Mouse (Mus musculus): ENCODE results near the gene Ube2g1.
A peak's percentile ranks its signal among the peaks of the same experiment; 100 is the strongest.
"Not testable (repeated sequence)": the region's sequence is repeated elsewhere in the genome, so short reads cannot be mapped to it uniquely, and the experiment has no call there.

Ube2g1 gene

DNA sequence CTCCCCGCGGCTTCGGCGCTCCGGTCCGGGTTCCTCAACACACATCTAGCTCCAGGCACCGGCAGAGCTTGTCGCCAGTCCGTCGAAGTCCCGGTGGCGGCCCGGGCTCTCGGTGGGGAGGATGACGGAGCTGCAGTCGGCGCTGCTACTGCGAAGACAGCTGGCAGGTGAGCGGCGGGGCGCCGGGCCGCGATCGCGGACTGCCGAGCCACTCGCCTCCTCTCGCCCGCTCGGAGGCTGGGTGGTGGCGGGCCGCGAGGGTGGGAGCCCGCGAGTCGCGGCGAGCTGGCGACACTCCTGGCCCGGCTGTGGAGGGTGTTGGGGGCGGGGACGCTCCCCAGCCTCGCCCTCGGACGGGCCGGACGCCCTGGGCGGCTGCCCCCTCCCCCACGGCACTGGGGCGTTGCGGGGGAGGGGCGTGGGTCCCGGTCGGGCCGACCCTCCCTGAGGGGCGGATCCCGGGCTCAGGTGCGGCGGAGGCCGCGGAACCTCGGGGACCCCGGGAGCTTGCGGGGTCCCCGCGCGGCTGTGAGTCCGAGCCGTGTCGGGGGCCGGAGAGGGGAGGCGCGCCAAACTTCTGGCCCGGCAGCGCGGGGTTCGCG lies 487 bp downstream of the Ube2g1 start:
- DNase-seq: peak; percentile 94

DNA sequence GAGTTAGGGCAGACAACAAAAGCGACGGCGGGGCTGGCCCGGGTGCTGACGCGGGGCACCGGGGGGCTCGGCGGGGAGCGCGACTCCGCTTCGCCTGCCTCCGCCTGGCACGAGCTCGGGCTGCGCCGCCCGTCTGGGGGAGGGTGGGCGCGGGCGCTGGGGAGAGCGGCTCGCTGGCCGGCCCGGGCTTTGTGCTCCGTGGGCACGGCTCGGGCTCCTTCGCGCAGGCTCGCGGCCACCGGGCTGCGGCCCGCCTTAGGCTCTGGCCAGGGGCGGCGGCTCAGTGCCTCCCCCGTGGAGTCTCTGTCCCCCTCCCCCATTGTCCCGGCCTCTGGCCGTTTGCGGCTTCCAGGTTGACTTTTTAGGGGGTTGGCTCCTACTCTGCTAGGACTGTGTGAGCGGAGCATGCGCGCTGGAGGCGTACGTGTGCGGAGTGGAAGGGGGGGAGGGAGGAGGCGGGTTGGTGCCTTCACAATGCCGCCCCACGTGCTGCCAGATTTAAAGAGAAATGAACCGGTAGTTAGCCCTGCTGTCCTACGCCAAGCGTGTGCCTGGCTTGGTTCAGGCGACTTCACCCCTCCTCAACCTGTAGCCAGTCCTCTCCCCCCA lies 1.1 kb downstream of the Ube2g1 start:
- DNase-seq: peak; percentile 96

DNA sequence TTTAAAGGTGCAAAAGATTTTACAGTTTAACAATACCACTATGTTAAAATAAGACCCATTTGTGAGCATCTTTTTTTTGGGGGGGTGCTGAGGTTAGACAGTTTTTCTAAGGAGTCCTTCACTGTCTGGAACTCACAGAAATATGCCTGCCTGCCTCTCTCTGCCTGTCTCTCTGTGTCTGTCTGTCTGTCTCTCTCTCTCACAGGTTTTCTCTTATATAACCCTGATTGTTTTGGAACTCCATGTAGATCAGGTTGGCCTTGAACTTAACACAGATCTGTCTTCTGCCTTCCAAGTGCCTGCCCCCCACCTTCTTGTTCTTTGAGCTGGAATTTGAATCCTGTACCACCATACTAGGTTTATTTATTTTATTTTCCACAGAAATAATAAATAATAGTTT lies 2.2 kb downstream of the Ube2g1 start:
- DNase-seq: no peak

DNA sequence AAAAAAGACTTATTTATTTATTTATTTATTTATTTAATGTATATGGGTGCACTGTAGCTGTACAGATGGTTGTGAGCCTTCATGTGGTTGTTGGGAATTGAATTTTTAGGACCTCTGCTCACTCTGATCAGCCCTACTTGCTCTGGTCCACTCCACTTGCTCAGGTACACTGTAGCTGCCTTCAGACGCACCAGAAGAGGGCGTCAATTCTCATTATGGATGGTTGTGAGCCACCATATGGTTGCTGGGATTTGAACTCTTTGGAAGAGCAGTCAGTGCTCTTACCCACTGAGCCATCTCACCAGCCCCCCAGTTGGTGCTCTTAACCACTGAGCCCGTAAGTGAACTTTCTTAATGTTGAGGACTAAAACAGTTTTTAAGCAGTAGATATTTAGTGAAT lies 7.3 kb downstream of the Ube2g1 start:
- DNase-seq: not testable (repeated sequence)

DNA sequence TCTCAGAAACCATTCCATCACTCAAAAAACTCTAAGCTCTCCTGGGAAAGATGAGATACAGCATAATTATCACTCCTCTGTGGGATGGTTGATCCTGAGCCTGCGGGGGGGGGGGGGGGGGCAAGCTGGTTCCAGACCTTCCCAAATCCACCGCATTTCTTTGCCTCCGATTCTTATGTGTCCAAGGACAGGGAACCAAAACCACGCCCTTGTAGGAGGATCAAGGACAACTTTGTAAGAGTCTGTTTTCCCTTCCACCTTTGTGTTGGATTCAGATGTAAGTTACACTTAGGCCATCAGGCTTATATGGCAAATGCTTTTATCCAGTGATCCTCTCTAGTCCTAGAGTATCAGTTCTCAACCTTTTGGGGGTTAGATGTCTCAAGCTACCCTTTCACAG lies 8.8 kb downstream of the Ube2g1 start:
- DNase-seq: no peak

DNA sequence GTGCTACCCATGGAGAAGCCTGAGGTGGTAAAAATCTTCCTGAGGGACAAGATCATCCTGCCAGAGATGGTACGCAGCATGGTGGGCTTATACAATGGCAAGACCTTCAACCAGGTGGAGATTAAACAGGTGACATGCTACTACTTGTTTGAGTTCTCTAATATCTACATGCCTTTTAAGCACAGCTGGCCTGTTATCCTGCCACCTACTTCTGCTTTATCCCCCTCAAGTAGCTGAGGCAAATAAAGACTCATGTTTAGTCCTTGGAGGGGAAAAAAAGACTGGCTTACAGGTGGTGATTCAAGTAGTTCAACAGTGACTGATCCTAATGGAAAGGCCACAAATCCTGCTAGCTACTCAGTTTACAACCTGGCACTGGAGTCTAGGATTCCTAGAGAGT lies 11.4 kb downstream of the Ube2g1 start:
- no peak for DNase-seq

DNA sequence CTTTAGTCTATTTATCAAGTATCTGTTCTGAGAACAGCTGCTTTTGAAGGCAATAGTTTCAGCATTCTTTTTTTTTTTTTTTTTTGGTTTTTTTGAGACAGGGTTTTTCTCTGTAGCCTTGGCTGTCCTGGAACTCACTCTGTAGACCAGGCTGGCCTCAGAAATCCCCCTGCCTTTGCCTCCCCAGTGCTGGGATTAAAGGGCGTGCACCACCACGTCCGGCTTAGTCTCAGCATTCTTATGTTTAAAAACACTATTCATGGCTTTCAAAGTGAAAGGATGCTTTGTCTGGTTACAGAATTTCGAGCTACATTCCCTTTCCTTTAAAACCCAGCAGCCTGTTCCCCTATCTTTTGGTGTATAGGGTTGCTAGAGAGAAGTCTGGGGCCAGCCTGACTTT lies 35.6 kb downstream of the Ube2g1 start:
- no peak for DNase-seq

DNA sequence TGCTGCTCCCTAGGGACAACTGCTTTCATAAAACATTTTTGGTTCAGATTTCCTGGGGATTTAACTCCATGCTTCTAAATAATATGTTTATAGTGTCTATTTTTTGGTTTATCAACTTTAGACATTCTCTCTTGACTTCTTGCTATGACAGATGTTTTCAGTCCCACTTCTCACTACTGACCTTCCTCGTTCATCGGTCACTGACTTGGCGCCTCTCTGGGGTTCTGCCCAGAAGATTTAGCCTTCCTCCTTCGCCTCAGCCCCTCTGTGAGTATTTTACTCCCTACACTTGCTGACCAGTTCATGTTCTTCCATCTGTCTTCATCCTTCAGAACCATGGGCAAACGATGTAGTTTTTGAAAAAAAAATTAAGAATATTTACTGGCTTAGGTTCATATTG lies 38.3 kb downstream of the Ube2g1 start:
- peak; percentile 47 for DNase-seq

DNA sequence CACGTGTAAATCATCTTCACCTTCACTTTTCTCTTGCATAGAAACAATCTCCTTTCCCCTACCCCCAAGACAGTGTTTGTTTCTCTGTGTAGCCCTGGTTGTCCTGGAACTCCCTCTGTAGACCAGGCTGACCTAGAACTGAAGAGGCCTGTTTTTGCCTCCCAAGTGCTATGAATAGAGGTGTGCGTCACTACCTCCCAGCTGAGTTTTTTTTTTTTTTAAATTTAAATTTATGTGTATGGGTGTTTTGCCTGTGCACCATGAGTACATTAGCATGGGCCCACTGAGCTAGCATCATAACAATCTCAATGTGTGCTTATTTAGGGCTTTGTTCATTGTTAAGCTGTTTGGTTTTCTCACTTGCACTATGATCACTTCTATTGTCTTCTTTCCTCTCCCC lies 43.3 kb downstream of the Ube2g1 start:
- no peak for DNase-seq

DNA sequence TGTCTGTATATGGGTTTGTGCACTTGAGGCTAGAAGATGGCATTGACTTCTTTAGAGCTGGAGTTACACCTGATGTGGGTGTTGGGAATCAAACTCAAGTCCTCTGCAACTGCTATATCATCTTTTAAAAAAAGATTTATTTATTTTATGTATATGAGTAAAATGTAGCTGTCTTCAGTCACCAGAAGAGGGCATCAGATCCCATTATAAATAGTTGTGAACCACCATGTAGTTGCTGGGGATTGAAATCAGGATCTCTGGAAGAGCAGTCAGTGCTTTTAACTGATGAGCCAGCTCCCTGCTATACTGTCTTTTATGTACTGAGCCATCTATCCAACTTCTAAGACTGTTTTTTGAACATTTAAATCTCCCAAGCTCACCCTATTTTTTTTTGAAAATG lies 52.8 kb downstream of the Ube2g1 start:
- no peak for DNase-seq

DNA sequence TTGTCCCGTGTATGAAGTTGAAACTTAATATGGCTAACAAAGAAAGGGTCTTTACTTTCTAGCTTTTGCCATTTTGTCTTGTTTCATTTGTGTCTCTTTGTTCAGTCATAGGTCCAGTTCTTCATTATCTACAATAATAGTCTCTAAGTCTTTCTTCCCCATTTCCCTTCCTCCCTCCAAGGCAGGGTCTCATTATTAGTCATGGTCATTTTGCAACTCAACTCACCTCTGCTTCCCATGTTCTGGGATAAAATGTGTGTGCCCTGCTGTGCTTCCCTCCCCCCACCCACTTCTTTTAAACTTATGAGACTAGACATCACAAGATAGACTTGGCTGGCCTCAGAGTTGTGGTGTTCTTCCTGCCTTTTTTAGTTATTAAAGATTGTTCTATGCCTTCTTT lies 53.3 kb downstream of the Ube2g1 start:
- no peak for DNase-seq

DNA sequence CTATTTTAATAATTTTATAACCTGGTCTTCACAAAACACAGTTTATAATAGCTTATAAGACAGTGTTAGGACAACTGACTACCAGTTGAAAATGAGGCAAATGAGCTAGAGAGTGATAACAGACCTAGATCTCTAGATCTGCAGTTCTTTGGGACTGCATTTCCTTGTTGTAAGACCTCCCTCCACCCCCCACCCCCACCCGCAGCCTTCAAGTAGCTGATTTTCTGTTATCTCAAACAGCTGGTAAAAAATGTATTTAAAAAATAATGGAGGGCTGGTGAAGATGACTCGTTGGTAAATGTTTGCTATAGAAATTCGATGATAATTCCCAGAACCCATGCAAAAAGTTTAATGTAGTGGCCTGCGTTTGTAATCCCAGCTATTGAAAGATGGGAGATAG lies 57.6 kb downstream of the Ube2g1 start:
- DNase-seq: no peak

DNA sequence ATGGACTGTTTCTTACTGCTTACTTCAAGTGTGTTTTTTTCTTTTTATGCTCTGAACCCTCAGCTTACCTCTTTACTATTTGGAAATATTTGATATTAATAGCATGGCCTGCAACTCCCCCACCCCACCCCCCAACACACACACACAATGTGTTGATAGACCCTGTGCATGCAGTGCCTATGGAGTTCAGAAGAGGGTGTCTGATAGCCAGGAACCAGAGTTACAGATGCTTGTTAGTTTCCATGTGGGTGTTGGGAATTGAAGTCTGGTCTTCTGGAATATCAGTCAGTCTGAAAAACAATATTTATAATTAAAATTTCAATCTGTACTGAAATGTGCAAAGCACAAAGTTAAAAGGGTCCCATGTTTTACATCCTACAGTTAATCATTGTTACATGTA lies 63.6 kb downstream of the Ube2g1 start:
- DNase-seq: no peak

DNA sequence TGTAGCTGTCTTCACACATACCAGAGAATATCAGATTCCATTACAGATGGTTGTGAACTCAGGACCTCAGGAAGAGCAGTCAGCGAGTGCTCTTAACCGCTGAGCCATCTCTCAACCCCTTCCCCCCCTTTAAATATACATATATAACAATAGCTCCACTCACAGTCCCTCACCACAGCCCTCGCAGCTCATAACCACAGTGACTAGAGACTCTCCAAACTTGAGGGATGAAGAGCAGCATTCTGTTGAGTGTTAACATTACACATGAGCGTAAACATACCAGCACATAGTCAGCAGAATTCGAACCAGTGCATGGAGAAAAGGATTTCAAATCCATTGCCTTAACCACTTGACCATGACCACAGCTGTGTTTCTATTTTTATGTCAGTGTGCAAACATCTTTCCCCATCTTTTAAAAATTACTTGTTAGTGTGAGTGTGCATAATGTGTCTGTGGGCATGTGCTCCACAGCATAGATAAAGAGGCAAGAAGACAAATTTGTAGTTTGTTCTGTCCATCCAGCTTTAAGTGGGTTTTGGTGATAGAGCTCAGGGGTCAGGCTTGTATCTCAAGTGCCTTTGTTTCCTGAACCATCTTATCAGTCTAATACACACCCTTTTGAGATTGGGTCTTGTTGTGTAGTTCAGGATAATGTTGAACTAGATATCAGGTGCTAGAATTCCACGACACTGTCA lies 64.4 kb downstream of the Ube2g1 start:
- no peak for DNase-seq

DNA sequence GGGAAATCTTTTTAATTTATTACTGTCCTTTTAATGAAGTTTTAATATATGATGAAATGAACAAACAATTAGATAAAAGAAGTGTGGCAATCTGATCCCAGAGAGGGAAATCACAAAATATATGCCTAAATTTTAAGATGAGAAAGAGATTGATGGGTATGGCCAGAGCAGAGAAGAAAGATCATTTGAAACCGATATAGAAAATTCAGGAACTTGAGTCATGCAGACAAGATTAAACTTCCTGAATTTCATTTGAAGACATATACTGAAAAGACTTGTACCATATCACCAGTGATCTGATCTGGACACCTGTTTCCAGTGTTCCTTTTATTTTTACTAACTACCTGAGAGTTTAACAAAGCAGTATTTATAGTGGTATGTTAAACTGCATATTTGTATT lies 65.4 kb downstream of the Ube2g1 start:
- no peak for DNase-seq

DNA sequence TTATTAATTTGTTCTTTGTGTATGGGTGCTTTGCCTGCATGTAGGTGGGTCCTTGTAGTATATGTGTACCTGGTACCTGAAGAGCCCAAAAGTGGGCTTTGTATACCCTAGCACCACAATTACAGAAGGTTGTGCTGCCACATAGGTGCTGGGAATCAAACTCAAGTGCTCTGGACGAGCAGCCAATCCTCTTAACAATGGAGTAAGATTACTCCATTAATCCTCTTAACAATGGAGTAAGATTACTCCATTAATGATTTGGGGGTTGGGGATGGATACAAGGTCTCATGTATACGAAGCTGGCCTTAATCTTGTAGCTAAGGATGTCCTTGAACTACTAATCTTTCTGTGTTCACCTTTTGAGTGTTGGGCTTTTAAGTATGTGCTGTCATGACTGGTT lies 68.2 kb downstream of the Ube2g1 start:
- no peak for DNase-seq

DNA sequence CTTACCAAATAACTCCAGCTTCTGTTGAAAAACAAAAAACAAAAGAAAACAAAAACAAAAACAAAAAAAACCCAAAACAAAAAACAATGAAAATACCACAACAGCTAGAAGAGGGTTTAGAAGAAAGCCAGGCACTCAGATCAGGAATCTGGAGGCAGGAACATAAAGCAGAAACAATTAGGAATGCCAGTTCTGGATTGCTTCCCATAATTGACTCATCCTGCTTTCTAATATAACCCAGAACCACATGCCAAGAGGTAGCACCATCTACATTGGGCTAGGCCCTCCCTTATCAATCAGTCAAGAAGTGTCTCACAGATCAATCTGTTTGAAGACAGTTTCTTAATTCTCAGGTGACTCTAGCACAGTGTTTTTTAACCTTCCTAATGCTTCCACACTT lies 73.6 kb downstream of the Ube2g1 start:
- DNase-seq: no peak

DNA sequence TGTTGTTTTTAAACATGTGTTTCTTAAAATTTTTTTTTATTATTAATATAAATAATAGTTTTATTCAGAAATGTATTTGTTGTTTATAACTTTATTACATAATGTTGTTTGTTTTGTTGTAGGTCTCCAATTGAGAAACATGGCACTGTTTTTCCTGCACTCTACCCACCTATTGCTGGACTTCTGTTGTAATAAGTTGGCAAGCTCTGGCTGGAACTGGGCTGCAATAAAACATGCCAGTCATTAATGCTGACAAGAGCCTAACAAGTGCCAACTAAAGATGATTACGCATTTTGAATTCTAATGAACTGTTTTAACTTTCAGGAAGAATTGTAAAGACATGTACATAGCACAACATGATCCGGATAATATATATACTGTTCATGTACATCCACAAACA lies 76.3 kb downstream of the Ube2g1 start:
- DNase-seq: no peak

DNA sequence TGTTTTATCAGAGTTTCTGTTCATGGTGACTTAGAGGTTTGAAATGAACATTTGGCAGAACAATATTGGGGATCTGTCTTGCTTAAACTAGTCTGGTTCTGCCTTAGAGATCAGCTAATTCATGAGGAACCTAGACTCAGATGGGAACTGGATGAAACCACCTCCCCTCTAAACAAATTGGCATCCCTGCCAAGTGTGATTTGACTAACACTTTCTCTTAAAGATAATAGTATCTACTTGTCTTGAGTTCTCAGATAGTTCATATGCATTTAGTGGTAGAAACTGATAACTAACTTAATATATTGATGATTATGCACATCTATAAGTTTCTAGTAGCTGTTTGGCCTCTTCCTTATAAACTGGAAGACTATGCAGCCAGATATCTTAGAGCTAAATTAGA lies 79.6 kb downstream of the Ube2g1 start:
- no peak for DNase-seq

DNA sequence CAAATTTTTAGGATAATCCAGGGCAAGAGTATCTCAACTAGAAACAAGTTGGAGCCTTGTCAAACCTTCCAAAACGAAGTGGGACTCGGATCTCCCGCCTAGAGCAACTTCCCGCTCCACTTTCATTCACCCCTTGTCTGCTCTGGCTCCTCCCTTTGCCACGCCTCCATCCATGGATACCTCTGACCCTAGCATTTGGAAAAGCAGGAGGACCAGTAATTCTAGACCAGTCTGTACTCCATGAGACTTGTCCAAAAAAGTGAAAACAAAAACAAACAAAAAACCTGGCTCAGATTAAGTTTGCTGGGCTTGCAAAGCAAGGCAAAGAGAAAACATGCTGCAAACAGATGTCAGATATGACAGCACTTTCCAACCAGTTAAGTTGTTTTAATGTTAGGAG lies 81.2 kb downstream of the Ube2g1 start:
- peak; percentile 21 for DNase-seq

DNA sequence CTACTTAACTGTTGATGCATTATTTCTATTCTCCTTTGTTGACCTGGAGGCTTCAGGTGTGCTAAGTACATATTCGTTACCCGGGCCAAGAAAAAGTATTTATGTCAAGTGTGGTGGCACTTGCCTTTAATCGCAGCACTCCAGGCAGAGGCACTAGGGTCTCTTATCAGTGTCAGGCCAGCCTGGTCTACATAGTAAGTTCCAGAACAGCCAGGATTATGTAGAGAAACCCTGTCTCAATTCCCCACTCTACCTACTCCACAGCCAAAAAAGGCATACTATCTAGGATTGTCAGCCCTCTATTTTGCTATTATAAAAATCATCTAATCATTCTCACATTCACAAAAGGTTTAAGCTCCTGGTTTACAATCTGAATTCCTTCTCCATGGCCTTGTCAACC lies 82.0 kb downstream of the Ube2g1 start:
- no peak for DNase-seq

DNA sequence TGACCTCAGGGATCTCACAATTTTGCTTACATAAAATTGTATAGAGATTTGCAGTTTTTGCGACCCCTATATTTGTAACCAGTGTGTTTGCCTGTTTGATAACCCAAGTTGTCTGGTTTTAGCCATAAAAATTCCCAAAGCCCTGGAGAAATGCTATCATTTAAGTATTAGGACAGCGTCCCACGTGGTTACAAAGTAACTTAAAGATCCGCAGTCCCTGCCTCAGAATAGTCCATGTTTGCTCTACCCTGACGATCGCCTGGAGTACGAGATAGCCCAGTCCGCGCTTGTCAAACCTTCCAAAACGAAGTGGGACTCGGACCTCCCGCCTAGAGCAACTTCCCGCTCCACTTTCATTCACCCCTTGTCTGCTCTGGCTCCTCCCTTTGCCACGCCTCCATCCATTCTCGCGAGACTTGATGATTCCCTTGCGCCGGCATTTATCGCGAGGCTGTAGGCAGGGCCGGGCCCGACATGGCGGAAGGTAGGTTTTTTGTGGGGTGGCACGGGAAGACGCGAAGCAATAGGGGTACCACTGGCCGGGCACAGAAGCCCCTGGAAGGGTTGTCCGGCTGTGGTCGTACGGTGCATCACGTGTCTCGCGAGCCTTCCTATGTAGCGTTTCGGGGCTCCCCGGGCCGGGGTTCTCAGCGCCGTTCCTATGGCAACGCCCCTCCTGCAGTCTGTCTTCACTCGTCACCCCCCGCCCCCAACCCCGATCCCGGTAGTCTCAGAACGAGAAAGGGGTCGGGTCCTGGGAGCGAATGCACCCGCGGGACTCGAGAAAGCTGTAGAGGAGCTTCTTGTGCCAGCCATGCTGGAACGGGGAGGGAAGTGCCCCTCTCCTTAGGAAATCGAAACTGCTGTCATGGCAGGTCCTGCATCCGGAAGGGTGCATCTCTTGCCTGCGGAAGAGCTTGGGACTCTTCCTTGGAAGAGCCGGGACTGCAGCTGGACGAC lies 82.7 kb downstream of the Ube2g1 start, which contains the start of gene Ankfy1:
Gene Ankfy1, plus strand, starts transcription at position 456 of the 960 bp plus-strand sequence.
- DNase-seq: peak; percentile 97

DNA sequence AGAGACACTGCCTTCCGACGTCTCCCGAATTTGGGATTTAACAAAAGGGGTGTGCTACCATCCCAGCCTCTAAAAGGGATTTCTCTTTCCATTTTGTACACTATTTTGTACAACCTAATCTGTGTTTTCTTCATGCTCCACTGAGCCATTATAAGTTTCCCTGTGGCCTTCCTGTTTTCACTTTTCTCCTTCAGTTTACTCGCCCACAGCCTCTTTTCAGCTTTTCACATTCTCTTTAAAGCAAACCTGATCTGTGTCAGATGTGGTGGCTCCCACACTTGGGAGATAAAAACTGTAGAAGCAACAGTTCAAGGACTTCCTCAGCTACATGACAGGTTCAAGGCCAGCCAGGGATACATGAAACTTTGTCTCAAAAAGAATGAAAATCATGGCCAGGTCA lies 85.3 kb downstream of the Ube2g1 start:
- DNase-seq: no peak

All from kidney, postnatal 14 days (tissue).